Mouse (Mus musculus) small intestine, adult 2 months (tissue): ENCODE results near the gene Sfmbt1.

Experiments used
- CTCF ChIP-seq: fragments of 200-500 bp; IDR thresholded peaks from 2 replicates; pipeline ENCODE4 v1.5.1; 2012; ENCODE audit warnings: low read depth, mild to moderate bottlenecking, control low read depth, inconsistent platforms, low read length, moderate library complexity, mixed read lengths; ENCODE audit not compliant: insufficient replicate concordance, insufficient read length; ENCODE audit errors: extremely low read depth
- POLR2A ChIP-seq: fragments of 200-500 bp; IDR thresholded peaks from 2 replicates; pipeline ENCODE4 v1.6.1; 2012; ENCODE audit warnings: low read depth, mild to moderate bottlenecking, control low read depth, inconsistent platforms, low read length, moderate library complexity

- TF ChIP-seq POLR2A: no peak
- TF ChIP-seq CTCF: no peak
Measured at GRCm38 (mm10) chr14:30837416-30837996, 122.9 kb downstream of the Sfmbt1 start.
